Mouse (Mus musculus) MEL (cell line): ENCODE results near the gene Edf1.

ENCODE experiments used
- CHD1 ChIP-seq: IDR thresholded peaks from 2 replicates; pipeline ENCODE4 v1.6.1; 2012; ENCODE audit warnings: low read depth, mild to moderate bottlenecking, inconsistent platforms, low read length, improper control_type of control experiment
- CTCF ChIP-seq, 3 experiments: IDR thresholded peaks in 2 of 3; conservative IDR thresholded peaks in 1 of 3; 2 replicates each; pipeline ENCODE4 v1.5.1; 2011 to 2012; ENCODE audit warnings: low read length in 3 of 3, low read depth in 2 of 3, mild to moderate bottlenecking in 2 of 3, improper control_type of control experiment in 1 of 3, inconsistent platforms in 1 of 3, mixed read lengths in 1 of 3, moderate library complexity in 1 of 3; ENCODE audit not compliant: control insufficient read depth in 1 of 3, insufficient read depth in 1 of 3, poor library complexity in 1 of 3, severe bottlenecking in 1 of 3
- EP300 ChIP-seq, 2 experiments: IDR thresholded peaks; 2 replicates each; pipeline ENCODE4 v1.6.1; 2011; ENCODE audit warnings: improper control_type of control experiment in 2 of 2, low read length in 2 of 2, low read depth in 1 of 2, mild to moderate bottlenecking in 1 of 2
- GATA1 ChIP-seq: IDR thresholded peaks from 2 replicates; pipeline ENCODE4 v1.6.1; 2011; ENCODE audit warnings: low read depth, low read length, improper control_type of control experiment
- KAT2A ChIP-seq: conservative IDR thresholded peaks from 2 replicates; pipeline ENCODE4 v1.6.1; 2012; ENCODE audit warnings: low read depth, low read length, improper control_type of control experiment, inconsistent platforms
- MYB ChIP-seq: IDR thresholded peaks from 2 replicates; pipeline ENCODE4 v1.6.1; 2011; ENCODE audit warnings: mild to moderate bottlenecking, low read depth, low read length, improper control_type of control experiment
- NELFE ChIP-seq: IDR thresholded peaks from 2 replicates; pipeline ENCODE4 v1.6.1; 2011; ENCODE audit warnings: low read depth, low read length, improper control_type of control experiment
- POLR2A ChIP-seq, 2 experiments: IDR thresholded peaks; 2 replicates each; pipeline ENCODE4 v1.6.1; 2011 to 2012; ENCODE audit warnings: low read length in 2 of 2, mild to moderate bottlenecking in 2 of 2, control low read depth in 1 of 2, improper control_type of control experiment in 1 of 2, low read depth in 1 of 2, moderate library complexity in 1 of 2; ENCODE audit not compliant: control insufficient read depth in 1 of 2, insufficient read depth in 1 of 2, poor library complexity in 1 of 2
- POLR2AphosphoS2 ChIP-seq: IDR thresholded peaks from 2 replicates; pipeline ENCODE4 v1.6.1; 2011; ENCODE audit warnings: low read length, improper control_type of control experiment
- POLR2AphosphoS5 ChIP-seq: IDR thresholded peaks from 2 replicates; pipeline ENCODE4 v1.6.1; 2012; ENCODE audit warnings: low read depth, borderline replicate concordance, mild to moderate bottlenecking, inconsistent platforms, low read length, moderate library complexity, mixed read lengths
- ZC3H11A ChIP-seq: IDR thresholded peaks from 2 replicates; pipeline ENCODE4 v1.6.1; 2012; ENCODE audit warnings: low read depth, mild to moderate bottlenecking, inconsistent platforms, low read length, improper control_type of control experiment
- ZNF384 ChIP-seq: IDR thresholded peaks from 2 replicates; pipeline ENCODE4 v1.6.1; 2012; ENCODE audit warnings: low read depth, mild to moderate bottlenecking, inconsistent platforms, low read length, improper control_type of control experiment

DNA sequence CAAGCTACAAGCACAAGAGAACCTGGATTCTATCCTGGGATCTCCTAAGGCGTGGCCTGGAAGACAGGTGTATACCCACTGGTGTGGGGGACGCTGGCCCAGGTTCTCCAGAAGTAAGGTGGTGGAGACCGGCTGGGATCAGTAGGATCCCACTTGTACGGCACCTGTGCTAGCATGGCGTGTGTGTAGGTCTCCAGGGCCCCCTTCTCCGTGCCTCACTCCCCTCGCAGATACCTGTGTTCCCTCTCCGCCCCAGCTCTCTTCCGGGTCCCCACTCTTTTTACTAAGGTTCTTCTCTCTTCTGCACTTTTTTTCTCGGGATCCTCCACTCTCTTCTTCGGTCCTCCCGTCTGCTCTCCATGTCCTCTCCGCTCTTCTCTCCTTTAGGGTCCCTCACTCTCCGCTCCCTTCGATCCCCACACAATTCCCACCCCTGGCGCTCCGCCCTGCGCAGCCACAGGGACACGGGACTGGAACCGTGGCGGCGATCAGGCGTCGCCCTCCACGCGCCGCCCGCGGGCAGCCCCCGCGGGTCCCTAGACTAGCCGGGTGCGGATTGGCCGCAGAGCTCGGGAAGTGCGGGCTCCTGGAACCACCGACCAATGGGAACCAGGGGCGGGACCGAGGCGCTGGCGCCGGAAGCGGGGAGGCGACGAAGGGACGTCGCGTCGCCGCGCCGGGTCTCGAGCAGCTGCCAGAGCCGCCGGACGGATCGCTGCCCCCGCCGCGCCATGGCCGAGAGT is at the start of gene Edf1:
- TF ChIP-seq CTCF (IDR thresholded peaks at IDR 0.05 in 2 of 3, conservative IDR thresholded peaks at IDR 0.05 in 1 of 3; ENCODE audit: control insufficient read depth in 1 of 3, insufficient read depth in 1 of 3, low read depth in 2 of 3, low read length in 3 of 3, poor library complexity in 1 of 3, severe bottlenecking in 1 of 3) (0 out of 6 replicates have a peak, but pooled peaks of 1 of the 3 experiments have one; percentile 0), EP300 (IDR thresholded peaks at IDR 0.05; ENCODE audit: low read depth in 1 of 2, low read length in 2 of 2) (no peak), MYB (no peak), POLR2A (IDR thresholded peaks at IDR 0.05; ENCODE audit: control insufficient read depth in 1 of 2, insufficient read depth in 1 of 2, low read depth in 1 of 2, low read length in 2 of 2, poor library complexity in 1 of 2) (peak; percentile 97), NELFE (peak; percentile 94), POLR2AphosphoS5 (no peak), ZC3H11A (no peak), CHD1 (0 out of 2 replicates have a peak, but pooled peaks have one; percentile 55), POLR2AphosphoS2 (peak; percentile 89), GATA1 (no peak), ZNF384 (peak; percentile 50; the same call in 1 of the 2 replicates), KAT2A (no peak; the same call in 1 of the 2 replicates)
